In the genomic region with DNA sequence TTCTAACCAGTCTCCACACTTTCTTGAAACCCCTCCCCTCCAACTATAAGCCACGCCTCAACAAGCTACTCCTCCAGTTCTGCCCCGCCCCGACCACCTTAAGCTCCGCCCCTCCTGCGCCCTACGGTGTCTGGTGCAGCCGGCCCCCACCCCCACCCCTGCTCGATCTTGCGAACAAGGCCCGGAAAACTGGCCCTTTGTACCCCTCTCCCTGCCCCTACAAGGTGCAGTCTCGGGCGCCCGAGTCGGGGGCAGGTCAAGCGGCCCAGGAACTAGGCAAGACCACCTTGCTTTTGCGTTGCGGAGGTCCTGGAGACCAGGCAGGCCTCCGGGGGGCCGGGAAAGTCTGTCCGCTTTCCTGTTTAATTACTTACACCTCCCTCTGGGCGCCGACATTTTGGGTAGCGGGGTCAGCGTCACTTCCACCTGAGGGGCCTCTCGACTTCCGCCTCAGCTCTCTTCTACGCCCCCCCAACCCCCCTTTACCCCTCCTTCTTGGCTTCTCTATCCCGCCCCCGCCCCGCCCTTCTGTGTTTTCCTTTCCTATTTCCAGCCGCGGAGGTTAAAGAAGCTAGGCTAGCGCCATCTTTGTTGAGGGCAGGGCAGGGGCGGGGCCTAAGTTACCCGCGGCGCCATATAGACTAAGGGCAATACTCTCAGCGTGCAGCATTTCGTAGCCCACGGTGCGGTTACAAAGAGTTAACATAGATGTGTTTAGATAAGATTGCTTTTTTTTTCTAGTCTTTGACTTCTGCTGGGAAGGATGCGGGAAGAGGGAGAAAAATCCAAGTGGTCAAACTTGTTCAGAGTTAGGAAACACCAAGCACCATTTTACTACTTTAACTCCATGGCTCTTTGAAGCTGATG, we compare ENCODE assay signal across 8 mouse cellular contexts. TPM values are rescaled to one million over a fixed set of nuclear protein-coding genes. Genes with fewer than 3 reads are reported as not detected.
A peak's percentile ranks its signal among the peaks of the same experiment; 100 is the strongest.
DNase-seq lines count a peak whose midpoint lies in the region; ATAC-seq and TF ChIP-seq lines count a peak whose summit lies in the region.

A gene (plus strand): TSS at position 165 of the 867 bp plus-strand sequence.
A gene (minus strand): TSS at position 447 of the 867 bp plus-strand sequence.

- peak within 1 kb of the TSS; percentile 89 for H3K4me3 ChIP-seq in forebrain, embryonic 15.5 days
- H3K4me3 ChIP-seq in lung, adult 2 months (replicated peaks; ENCODE audit: extremely low read depth, low read depth, low read length) = peak within 1 kb of the TSS; percentile 91

- intact Hi-C loops in heart, postnatal 25 days (cut with DNase I) = loop anchor here (5.0 kb wide), 3 partner anchors 38 to 197 kb away; a partner anchor contains a TSS

- DNase-seq in ES-CJ7 (ENCODE audit: low read depth, low spot score) = peak; percentile 97
- DNase-seq in cerebellum, adult 11-12 months = peak; percentile 95
- DNase-seq in heart, postnatal 25 days (ENCODE audit: low spot score) = peak; percentile 92
- DNase-seq in layer of hippocampus, adult 18-20 months (ENCODE audit: low spot score in 2 of 2) = peak; percentile 92 to 99
- peak; percentile 98 for DNase-seq in lung, adult 2 months
- DNase-seq in thymus, adult 18-20 months = peak; percentile 90 to 94

- 0 out of 2 replicates have a peak, but pooled peaks have one; percentile 11 for TF ChIP-seq POLR2A in lung, adult 2 months (IDR thresholded peaks at IDR 0.05; ENCODE audit: borderline replicate concordance, extremely low read depth, low read depth, low read length)

- peak within 1 kb of the TSS; percentile 61 for H3K4me2 ChIP-seq in forebrain, embryonic 15.5 days (replicated peaks)

- peaks cover 31% of the 10 kb centered on the region for H3K36me3 ChIP-seq in forebrain, embryonic 15.5 days

- ATAC-seq in forebrain, embryonic 15.5 days (replicated peaks) = peak; percentile 86
- ATAC-seq in neutrophil, adult 5-6 weeks (ENCODE audit: extremely low read depth, insufficient number of reproducible peaks, low FRiP score, poor library complexity, severe bottlenecking) = peak; percentile 69

- peaks cover 19% of the 10 kb centered on the region for H3K4me1 ChIP-seq in forebrain, embryonic 15.5 days
- peaks cover 8% of the 10 kb centered on the region for H3K4me1 ChIP-seq in lung, adult 2 months (ENCODE audit: control insufficient read depth, insufficient read depth, low read length)

- no peak for TF ChIP-seq CTCF in lung, adult 2 months (IDR thresholded peaks at IDR 0.05; ENCODE audit: insufficient read depth, low read length)

- H3K27me3 ChIP-seq in forebrain, embryonic 15.5 days = no peaks in the 10 kb centered on the region

- H3K9me3 ChIP-seq in forebrain, embryonic 15.5 days = no peaks in the 10 kb centered on the region

- H3K9ac ChIP-seq in forebrain, embryonic 15.5 days (replicated peaks) = peak within 1 kb of the TSS; percentile 82

- WGBS in forebrain, embryonic 15.5 days = under 1% methylated on average over 42 of the region's 42 CpGs
- WGBS in lung, adult 2 months = under 1% methylated on average over 42 of the region's 42 CpGs

- H3K27ac ChIP-seq in forebrain, embryonic 15.5 days (replicated peaks) = peak within 1 kb of the TSS; percentile 99

RNA-seq across cellular contexts. Expression of the first gene that starts in this region (rescaled TPM):
- 11.6 and 12.5 TPM in 2 replicates for polyA plus RNA-seq in forebrain, embryonic 15.5 days (2015; fragmentation: Nextera tagmentation; extraction: Ambion mirVana)
- total RNA-seq in heart, postnatal 25 days (2021) = 1 to 10 TPM; 8.7 to 9.0 TPM
- 1 to 10 TPM; 8.4 TPM for total RNA-seq in layer of hippocampus, adult 18-20 months (2021)
- polyA plus RNA-seq in lung, adult 2 months (2012; rRNA removed) = 37.0 and 43.5 TPM in 2 replicates
- 8.8 and 13.7 TPM in 2 replicates for total RNA-seq in neutrophil, adult 5-6 weeks (2017)

RNA-seq across cellular contexts. Expression of the second gene that starts in this region (rescaled TPM):
- 52.1 TPM in 2 replicates for polyA plus RNA-seq in forebrain, embryonic 15.5 days (2015; fragmentation: Nextera tagmentation; extraction: Ambion mirVana)
- 10 to 100 TPM; 13.6 to 24.2 TPM for total RNA-seq in heart, postnatal 25 days (2021)
- total RNA-seq in layer of hippocampus, adult 18-20 months (2021) = 10 to 100 TPM; 20.8 to 24.5 TPM
- polyA plus RNA-seq in lung, adult 2 months (2012; rRNA removed) = 32.2 and 33.9 TPM in 2 replicates
- 19.8 and 22.2 TPM in 2 replicates for total RNA-seq in neutrophil, adult 5-6 weeks (2017)

Comparison
In these comparisons a context has a peak if more than half of its experiments do, and no peak if none do; other contexts are left out.
1. Peak in every context shown above with its lines: DNase-seq, ATAC-seq, H3K4me3 ChIP-seq and H3K27ac ChIP-seq.